Mouse (Mus musculus): ENCODE measurements around the gene Pigt. TPM values are rescaled to one million over a fixed set of nuclear protein-coding genes. Genes with fewer than 3 reads are reported as not detected.

Gene Pigt
- total and polyA plus RNA-seq, 3 experiments, result 31.3 to 51.3 (median 31.5) TPM

GRCm38 (mm10) chr2:164456864-164457300, 40.4 kb upstream of the Pigt start, which contains the start of gene Sys1:
TSS of gene Sys1 (plus strand) at chr2:164456964.
- 16% methylated on average over 7 of the region's 7 CpGs for WGBS
- Histone ChIP-seq H3K9ac (ENCODE audit: low read depth, low read length) (peak within 1 kb of the TSS; percentile 40; the same call in 1 of the 2 replicates), H3K4me1 (ENCODE audit: control insufficient read depth, insufficient read depth, low read length) (peaks cover 17% of the 10 kb centered on the region), H3K79me2 (replicated peaks; ENCODE audit: control insufficient read depth, insufficient read depth, low read length) (no peaks in the 10 kb centered on the region), H3K27ac (peak within 1 kb of the TSS; percentile 53), H3K27me3 (ENCODE audit: control insufficient read depth, insufficient read depth, low read length) (no peaks in the 10 kb centered on the region), H3K4me3 (no peak within 1 kb of the TSS), H3K36me3 (ENCODE audit: control insufficient read depth, insufficient read depth, low read length) (no peaks in the 10 kb centered on the region)
- TF ChIP-seq CTCF (IDR thresholded peaks at IDR 0.05) (peak; percentile 44), EP300 (IDR thresholded peaks at IDR 0.05; ENCODE audit: insufficient read depth, low read depth, low read length) (no peak)
- intact Hi-C loops (cut with DNase I), result loop anchor here (2.0 kb wide), 1 partner anchor 40 kb away; no protein-coding TSS in a partner anchor
- no peak for DNase-seq

GRCm38 (mm10) chr2:164457942-164458341, 39.4 kb upstream of the Pigt start:
- no peaks in the 10 kb centered on the region for H3K79me2 ChIP-seq (replicated peaks; ENCODE audit: control insufficient read depth, insufficient read depth, low read length)
- no peaks in the 10 kb centered on the region for H3K36me3 ChIP-seq (ENCODE audit: control insufficient read depth, insufficient read depth, low read length)
- H3K27me3 ChIP-seq (ENCODE audit: control insufficient read depth, insufficient read depth, low read length), result no peaks in the 10 kb centered on the region
- no peak for DNase-seq
- H3K4me3 ChIP-seq, result no peak overlapping the region
- H3K27ac ChIP-seq, result no peak overlapping the region
- peaks cover 15% of the 10 kb centered on the region for H3K4me1 ChIP-seq (ENCODE audit: control insufficient read depth, insufficient read depth, low read length)
- H3K9ac ChIP-seq (ENCODE audit: low read depth, low read length), result no peak overlapping the region
- WGBS, result 52% methylated on average over 7 of the region's 7 CpGs
- TF ChIP-seq EP300 (IDR thresholded peaks at IDR 0.05; ENCODE audit: insufficient read depth, low read depth, low read length), result no peak
- TF ChIP-seq POLR2A (IDR thresholded peaks at IDR 0.05; ENCODE audit: insufficient read depth, low read depth, low read length), result no peak
- TF ChIP-seq CTCF (IDR thresholded peaks at IDR 0.05), result no peak
- intact Hi-C loops (cut with DNase I), result loop anchor here (2.0 kb wide), 1 partner anchor 41 kb away; no protein-coding TSS in a partner anchor

GRCm38 (mm10) chr2:164458535-164458934, 38.8 kb upstream of the Pigt start:
- H3K9ac ChIP-seq (ENCODE audit: low read depth, low read length), result no peak overlapping the region
- no peak overlapping the region for H3K27ac ChIP-seq
- H3K79me2 ChIP-seq (replicated peaks; ENCODE audit: control insufficient read depth, insufficient read depth, low read length), result no peaks in the 10 kb centered on the region
- no peak for DNase-seq
- intact Hi-C loops (cut with DNase I), result no loop called here
- H3K4me1 ChIP-seq (ENCODE audit: control insufficient read depth, insufficient read depth, low read length), result peaks cover 15% of the 10 kb centered on the region
- no peaks in the 10 kb centered on the region for H3K27me3 ChIP-seq (ENCODE audit: control insufficient read depth, insufficient read depth, low read length)
- WGBS, result 83% methylated on average over 8 of the region's 8 CpGs
- no peak for TF ChIP-seq POLR2A (IDR thresholded peaks at IDR 0.05; ENCODE audit: insufficient read depth, low read depth, low read length)
- no peak for TF ChIP-seq CTCF (IDR thresholded peaks at IDR 0.05)
- no peak for TF ChIP-seq EP300 (IDR thresholded peaks at IDR 0.05; ENCODE audit: insufficient read depth, low read depth, low read length)
- no peak overlapping the region for H3K4me3 ChIP-seq
- no peaks in the 10 kb centered on the region for H3K36me3 ChIP-seq (ENCODE audit: control insufficient read depth, insufficient read depth, low read length)

DNA sequence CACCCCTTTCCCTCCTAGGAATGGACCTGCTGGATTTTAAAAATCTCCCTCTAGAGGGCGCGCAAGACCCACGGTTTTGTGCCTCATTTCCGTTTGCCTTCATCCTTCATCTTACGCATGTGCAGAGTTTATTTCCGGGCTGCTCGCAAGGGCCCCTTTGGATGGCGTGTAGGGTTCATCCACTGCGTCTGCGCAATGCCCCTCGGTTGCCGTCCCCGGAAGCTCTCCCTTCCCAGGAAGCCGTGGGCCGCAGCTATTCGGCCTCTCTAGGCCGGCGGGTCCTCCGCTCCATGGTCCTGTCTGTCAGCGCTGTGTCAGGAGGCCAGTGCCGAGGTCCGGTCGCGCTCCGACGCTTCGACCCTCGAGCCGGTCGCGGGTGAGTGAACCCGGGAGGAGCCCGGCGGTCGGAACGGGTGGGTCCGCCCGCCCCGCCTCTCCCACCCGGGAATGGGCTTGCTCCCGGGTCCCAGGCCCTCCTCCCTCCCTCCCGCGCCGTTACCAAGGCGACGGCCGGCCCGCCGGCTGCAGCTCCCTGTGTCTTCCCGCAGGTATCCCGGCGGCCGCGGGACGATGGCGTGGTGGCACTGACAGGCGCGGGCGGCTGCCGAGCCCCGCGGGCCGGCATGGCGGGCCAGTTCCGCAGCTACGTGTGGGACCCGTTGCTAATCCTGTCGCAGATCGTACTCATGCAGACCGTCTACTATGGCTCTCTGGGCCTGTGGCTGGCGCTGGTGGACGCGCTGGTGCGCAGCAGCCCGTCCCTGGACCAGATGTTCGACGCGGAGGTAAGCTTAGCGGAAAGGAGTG, 36.4 kb upstream of the Pigt start, which contains the start of gene Gm20458:
Gm20458 (plus strand) TSS at position 223 of the 807 bp plus-strand sequence.
- Histone ChIP-seq H3K4me1 (ENCODE audit: control insufficient read depth, insufficient read depth, low read length) (peaks cover 4% of the 10 kb centered on the region), H3K4me3 (peak within 1 kb of the TSS; percentile 90), H3K9ac (ENCODE audit: low read depth, low read length) (peak within 1 kb of the TSS; percentile 79), H3K27me3 (ENCODE audit: control insufficient read depth, insufficient read depth, low read length) (no peaks in the 10 kb centered on the region), H3K36me3 (ENCODE audit: control insufficient read depth, insufficient read depth, low read length) (no peaks in the 10 kb centered on the region), H3K27ac (peak within 1 kb of the TSS; percentile 88), H3K79me2 (replicated peaks; ENCODE audit: control insufficient read depth, insufficient read depth, low read length) (no peaks in the 10 kb centered on the region)
- TF ChIP-seq CTCF (IDR thresholded peaks at IDR 0.05), result peak; percentile 93
- peak; percentile 85 for TF ChIP-seq EP300 (IDR thresholded peaks at IDR 0.05; ENCODE audit: insufficient read depth, low read depth, low read length)
- TF ChIP-seq POLR2A (IDR thresholded peaks at IDR 0.05; ENCODE audit: insufficient read depth, low read depth, low read length), result peak; percentile 71
- under 1% methylated on average over 78 of the region's 79 CpGs for WGBS
- intact Hi-C loops (cut with DNase I), result loop anchor here (1.0 to 2.0 kb wide), 2 partner anchors 36 to 57 kb away; partner anchors contain the start of gene Pigt
- DNase-seq, result peak; percentile 92 to 98

- H3K36me3 ChIP-seq (ENCODE audit: control insufficient read depth, insufficient read depth, low read length), result no peaks in the 10 kb centered on the region
- no peaks in the 10 kb centered on the region for H3K27me3 ChIP-seq (ENCODE audit: control insufficient read depth, insufficient read depth, low read length)
- H3K4me3 ChIP-seq, result no peak overlapping the region
- DNase-seq, result no peak
- TF ChIP-seq POLR2A (IDR thresholded peaks at IDR 0.05; ENCODE audit: insufficient read depth, low read depth, low read length) (no peak), EP300 (IDR thresholded peaks at IDR 0.05; ENCODE audit: insufficient read depth, low read depth, low read length) (no peak), CTCF (IDR thresholded peaks at IDR 0.05) (no peak)
- peaks cover 2% of the 10 kb centered on the region; the same call in 1 of the 2 replicates for H3K4me1 ChIP-seq (ENCODE audit: control insufficient read depth, insufficient read depth, low read length)
- no peaks in the 10 kb centered on the region for H3K79me2 ChIP-seq (replicated peaks; ENCODE audit: control insufficient read depth, insufficient read depth, low read length)
- intact Hi-C loops (cut with DNase I), result no loop called here
- no peak overlapping the region for H3K9ac ChIP-seq (ENCODE audit: low read depth, low read length)
- no peak overlapping the region for H3K27ac ChIP-seq
These were observed 32.2 kb upstream of the Pigt start for GRCm38 (mm10) chr2:164465161-164465560.

DNA sequence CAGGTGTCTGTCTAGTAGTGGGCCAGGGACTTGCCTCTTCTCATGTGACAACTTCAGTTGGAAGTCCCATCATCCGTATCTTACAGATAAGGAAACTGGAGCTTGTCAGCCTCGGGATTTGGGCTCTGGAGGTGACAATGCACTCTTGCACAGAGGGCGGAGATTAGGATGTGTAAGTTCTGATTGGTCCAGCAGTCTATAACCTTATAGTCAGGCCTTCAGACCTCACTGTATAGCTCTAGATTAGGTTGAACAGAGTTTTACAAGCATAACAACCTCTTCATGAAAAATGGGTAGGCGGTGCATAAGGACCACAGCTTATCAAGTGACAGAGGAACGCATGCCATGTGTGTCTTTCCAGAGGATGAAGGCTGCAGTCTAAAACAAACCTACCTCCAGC, 30.5 kb upstream of the Pigt start:
- H3K4me3 ChIP-seq, result no peak overlapping the region
- 68% methylated on average over 5 of the region's 5 CpGs for WGBS
- H3K27me3 ChIP-seq (ENCODE audit: control insufficient read depth, insufficient read depth, low read length), result no peaks in the 10 kb centered on the region
- H3K9ac ChIP-seq (ENCODE audit: low read depth, low read length), result no peak overlapping the region
- H3K36me3 ChIP-seq (ENCODE audit: control insufficient read depth, insufficient read depth, low read length), result no peaks in the 10 kb centered on the region
- H3K27ac ChIP-seq, result no peak overlapping the region
- intact Hi-C loops (cut with DNase I), result no loop called here
- DNase-seq, result no peak
- TF ChIP-seq CTCF (IDR thresholded peaks at IDR 0.05) (no peak), POLR2A (IDR thresholded peaks at IDR 0.05; ENCODE audit: insufficient read depth, low read depth, low read length) (no peak), EP300 (IDR thresholded peaks at IDR 0.05; ENCODE audit: insufficient read depth, low read depth, low read length) (no peak)
- no peaks in the 10 kb centered on the region for H3K4me1 ChIP-seq (ENCODE audit: control insufficient read depth, insufficient read depth, low read length)
- no peaks in the 10 kb centered on the region for H3K79me2 ChIP-seq (replicated peaks; ENCODE audit: control insufficient read depth, insufficient read depth, low read length)
